Mouse (Mus musculus) kidney, postnatal 0 days (tissue): ENCODE measurements at regions not wholly inside any gene's neighbourhood (a gene's known extent, or its start where the extent isn't known, plus 50 kb on each side); places are given as distances from the start of the nearest gene placed in this dataset.
A peak's percentile ranks its signal among the peaks of the same experiment; 100 is the strongest.

ENCODE experiments used
- ATAC-seq: fragments of 200-750 bp; cut with Nextera tagmentation; replicated peaks from 2 replicates; pipeline ENCODE4 v1.8.0; 2017; ENCODE audit warnings: low read depth, moderate number of reproducible peaks, moderate TSS enrichment, moderate library complexity; ENCODE audit not compliant: low FRiP score
- DNase-seq: peaks from one replicate; pipeline ENCODE4 v3.0.0-alpha.2; 2016; ENCODE audit warnings: low spot score
- H3K27ac ChIP-seq: fragments of 300-500 bp; sonication (generic); 2 replicates; pipeline ENCODE4 v1.5.1; 2014; ENCODE audit warnings: mild to moderate bottlenecking
- H3K27me3 ChIP-seq: fragments of 300-500 bp; sonication (generic); 2 replicates; pipeline ENCODE4 v1.6.1; 2014; ENCODE audit warnings: low read length, mixed read lengths; ENCODE audit not compliant: insufficient read depth
- H3K36me3 ChIP-seq: fragments of 300-500 bp; sonication (generic); 2 replicates; pipeline ENCODE4 v1.6.1; 2014; ENCODE audit warnings: low read length, mixed read lengths; ENCODE audit not compliant: insufficient read depth
- H3K4me1 ChIP-seq: fragments of 300-500 bp; sonication (generic); replicated peaks from 2 replicates; pipeline ENCODE4 v1.6.1; 2014; ENCODE audit warnings: antibody characterized with exemption, low read length, mixed read lengths; ENCODE audit not compliant: insufficient read depth
- H3K4me2 ChIP-seq: fragments of 300-500 bp; sonication (generic); 2 replicates; pipeline ENCODE4 v1.6.1; 2014; ENCODE audit warnings: mild to moderate bottlenecking, low read length, moderate library complexity, mixed read lengths
- H3K4me3 ChIP-seq: fragments of 300-500 bp; sonication (generic); replicated peaks from 2 replicates; pipeline ENCODE4 v1.5.1; 2014; ENCODE audit warnings: low read depth, low read length
- H3K9ac ChIP-seq: fragments of 300-500 bp; sonication (generic); 2 replicates; pipeline ENCODE4 v1.6.1; 2014; ENCODE audit warnings: low read depth, low read length
- H3K9me3 ChIP-seq: fragments of 300-500 bp; sonication (generic); replicated peaks from 2 replicates; pipeline ENCODE4 v1.6.1; 2016; ENCODE audit warnings: low read length, inconsistent platforms, mixed read lengths
- CTCF ChIP-seq: IDR thresholded peaks from 2 replicates; pipeline ENCODE4 v1.5.1; 2016; ENCODE audit warnings: antibody characterized with exemption, low read depth, mild to moderate bottlenecking, moderate library complexity
- WGBS: fragments of 180-500 bp; shearing (Covaris S2); extraction: QIAGEN DNeasy Blood & Tissue Kit; methylation state at CpG from one replicate; pipeline ENCODE4 v1.1.7; 2014; 5-methylcytosine and 5-hydroxymethylcytosine counted together

- no peaks in the 10 kb centered on the region for H3K9me3 ChIP-seq
- no peaks in the 10 kb centered on the region for H3K27me3 ChIP-seq
- H3K4me3 ChIP-seq, result no peak overlapping the region
- no peaks in the 10 kb centered on the region for H3K36me3 ChIP-seq
- H3K4me1 ChIP-seq, result peaks cover 20% of the 10 kb centered on the region
- ATAC-seq (no peak), DNase-seq (no peak)
- no peak overlapping the region for H3K27ac ChIP-seq
- WGBS, result 52% methylated on average over 2 of the region's 2 CpGs
- TF ChIP-seq CTCF, result no peak
- no peak overlapping the region for H3K9ac ChIP-seq
- H3K4me2 ChIP-seq, result no peak overlapping the region
Measured at GRCm38 (mm10) chr7:145107575-145108170, 100.2 kb downstream of the 1810010D01Rik start.

- Histone ChIP-seq H3K9ac (no peak overlapping the region), H3K4me1 (peaks cover 18% of the 10 kb centered on the region), H3K9me3 (no peaks in the 10 kb centered on the region), H3K27ac (no peak overlapping the region), H3K4me2 (no peak overlapping the region), H3K27me3 (no peaks in the 10 kb centered on the region), H3K4me3 (no peak overlapping the region), H3K36me3 (no peaks in the 10 kb centered on the region)
- no peak for TF ChIP-seq CTCF
- ATAC-seq (no peak), DNase-seq (no peak)
- WGBS, result 44% methylated on average over 4 of the region's 4 CpGs
Measured at GRCm38 (mm10) chr7:145106494-145106849, 101.4 kb downstream of the 1810010D01Rik start.

GRCm38 (mm10) chr7:145105831-145106493 lies 102.0 kb downstream of the 1810010D01Rik start:
- Histone ChIP-seq H3K9ac (no peak overlapping the region), H3K4me3 (no peak overlapping the region), H3K27me3 (no peaks in the 10 kb centered on the region), H3K4me1 (peaks cover 14% of the 10 kb centered on the region), H3K27ac (no peak overlapping the region), H3K36me3 (no peaks in the 10 kb centered on the region), H3K4me2 (no peak overlapping the region), H3K9me3 (no peaks in the 10 kb centered on the region)
- WGBS, result 90% methylated on average over 7 of the region's 7 CpGs
- no peak for ATAC-seq
- no peak for DNase-seq
- no peak for TF ChIP-seq CTCF

- no peak for ATAC-seq
- no peak for DNase-seq
Measured at GRCm38 (mm10) chr7:145102692-145103091, 105.2 kb downstream of the 1810010D01Rik start.

GRCm38 (mm10) chr7:145102216-145102615 lies 105.7 kb downstream of the 1810010D01Rik start:
- WGBS, result 26% methylated on average over 6 of the region's 6 CpGs
- Histone ChIP-seq H3K27me3 (no peaks in the 10 kb centered on the region), H3K4me2 (no peak overlapping the region), H3K4me3 (no peak overlapping the region), H3K4me1 (peaks cover 3% of the 10 kb centered on the region; the same call in 1 of the 2 replicates), H3K9ac (no peak overlapping the region), H3K36me3 (no peaks in the 10 kb centered on the region), H3K9me3 (no peaks in the 10 kb centered on the region), H3K27ac (no peak overlapping the region)
- ATAC-seq (peak; percentile 17; the same call in 1 of the 2 replicates), DNase-seq (peak; percentile 26)
- TF ChIP-seq CTCF, result no peak

More at GRCm38 (mm10) chr7:145102692-145103091, 105.2 kb downstream of the 1810010D01Rik start:
- no peaks in the 10 kb centered on the region for H3K27me3 ChIP-seq
- H3K4me1 ChIP-seq, result peaks cover 3% of the 10 kb centered on the region; the same call in 1 of the 2 replicates
- H3K4me3 ChIP-seq, result no peak overlapping the region
- no peak overlapping the region for H3K9ac ChIP-seq
- H3K36me3 ChIP-seq, result no peaks in the 10 kb centered on the region
- TF ChIP-seq CTCF, result no peak
- no peak overlapping the region for H3K4me2 ChIP-seq
- H3K27ac ChIP-seq, result no peak overlapping the region
- 70% methylated on average over 5 of the region's 5 CpGs for WGBS
- no peaks in the 10 kb centered on the region for H3K9me3 ChIP-seq

GRCm38 (mm10) chr7:145098335-145098734 lies 109.6 kb downstream of the 1810010D01Rik start:
- Histone ChIP-seq H3K9me3 (no peaks in the 10 kb centered on the region), H3K27me3 (no peaks in the 10 kb centered on the region), H3K27ac (no peak overlapping the region), H3K9ac (no peak overlapping the region), H3K4me1 (peaks cover 3% of the 10 kb centered on the region; the same call in 1 of the 2 replicates), H3K4me2 (no peak overlapping the region), H3K4me3 (no peak overlapping the region), H3K36me3 (no peaks in the 10 kb centered on the region)
- DNase-seq, result no peak
- TF ChIP-seq CTCF, result peak; percentile 49; the same call in 1 of the 2 replicates
- ATAC-seq, result no peak
- WGBS, result 91% methylated on average over 6 of the region's 6 CpGs

- no peak overlapping the region for H3K4me3 ChIP-seq
- no peak for ATAC-seq
- no peaks in the 10 kb centered on the region for H3K27me3 ChIP-seq
- no peak overlapping the region for H3K9ac ChIP-seq
- 62% methylated on average over 7 of the region's 7 CpGs for WGBS
- no peaks in the 10 kb centered on the region for H3K36me3 ChIP-seq
- TF ChIP-seq CTCF, result no peak
- H3K4me1 ChIP-seq, result no peaks in the 10 kb centered on the region
- DNase-seq, result no peak
- H3K27ac ChIP-seq, result no peak overlapping the region
- no peaks in the 10 kb centered on the region for H3K9me3 ChIP-seq
- H3K4me2 ChIP-seq, result no peak overlapping the region
Measured at GRCm38 (mm10) chr7:145094134-145094526, 113.8 kb downstream of the 1810010D01Rik start.
